Mouse (Mus musculus) CH12.LX (cell line): Measurements from ENCODE around the gene Ssh2. TPM values are rescaled to one million over a fixed set of nuclear protein-coding genes. Genes with fewer than 3 reads are reported as not detected.

Experiments
- DNase-seq: peaks from one replicate; pipeline ENCODE4 v3.0.0-alpha.2; 2013; ENCODE audit errors: extremely low read depth
- H3K27ac ChIP-seq: 2 replicates; pipeline ENCODE4 v1.5.1; 2012; ENCODE audit warnings: low read depth, mild to moderate bottlenecking, control low read depth, moderate library complexity; ENCODE audit not compliant: insufficient read depth
- H3K27me3 ChIP-seq: replicated peaks from 2 replicates; pipeline ENCODE3; 2012; ENCODE audit warnings: inconsistent platforms
- H3K36me3 ChIP-seq, 2 experiments: replicated peaks in 1 of 2; 2 replicates each; pipeline versions ENCODE3 to v1.6.1; 2012; ENCODE audit warnings: inconsistent platforms in 1 of 2, low read length in 1 of 2, mild to moderate bottlenecking in 1 of 2, mixed read lengths in 1 of 2, moderate library complexity in 1 of 2; ENCODE audit not compliant: control insufficient read depth in 1 of 2, insufficient read depth in 1 of 2
- H3K4me1 ChIP-seq, 2 experiments: 2 replicates each; pipeline ENCODE4 v1.6.1; 2012; ENCODE audit warnings: inconsistent platforms in 1 of 2, moderate library complexity in 1 of 2; ENCODE audit not compliant: insufficient read depth in 2 of 2, control insufficient read depth in 1 of 2
- H3K4me2 ChIP-seq: 2 replicates; pipeline ENCODE4 v1.6.1; 2012; ENCODE audit warnings: low read depth, mild to moderate bottlenecking, control low read depth; ENCODE audit not compliant: poor library complexity, insufficient read depth, severe bottlenecking
- H3K4me3 ChIP-seq, 3 experiments: fragments of 150-350 bp in 1 of 3; sonication (generic) in 1 of 3; replicated peaks in 1 of 3; 2 replicates each; pipeline versions ENCODE3 to v1.5.1; 2011 to 2012; ENCODE audit warnings: low read depth in 2 of 3, low read length in 2 of 3, mild to moderate bottlenecking in 2 of 3, moderate library complexity in 2 of 3, control low read depth in 1 of 3, improper control_type of control experiment in 1 of 3, inconsistent platforms in 1 of 3, mixed read lengths in 1 of 3; ENCODE audit not compliant: poor library complexity in 1 of 3
- H3K79me2 ChIP-seq: replicated peaks from 2 replicates; pipeline ENCODE4 v1.6.1; 2012; ENCODE audit warnings: mild to moderate bottlenecking, moderate library complexity; ENCODE audit not compliant: control insufficient read depth, poor library complexity, insufficient read depth, severe bottlenecking; ENCODE audit errors: extremely low read depth
- H3K9ac ChIP-seq: 2 replicates; pipeline ENCODE4 v1.6.1; 2012; ENCODE audit warnings: low read depth, mild to moderate bottlenecking, control low read depth, moderate library complexity; ENCODE audit not compliant: insufficient read depth
- H3K9me3 ChIP-seq: replicated peaks from 2 replicates; pipeline ENCODE3; 2012; ENCODE audit warnings: low read length, inconsistent platforms, mixed read lengths
- CHD1 ChIP-seq: IDR thresholded peaks from 2 replicates; pipeline ENCODE4 v1.6.1; 2012; ENCODE audit warnings: low read depth, low read length, improper control_type of control experiment, inconsistent platforms
- E2F4 ChIP-seq: IDR thresholded peaks from 2 replicates; pipeline ENCODE4 v1.6.1; 2011; ENCODE audit warnings: low read depth, low read length, improper control_type of control experiment; ENCODE audit not compliant: insufficient replicate concordance
- ELF1 ChIP-seq: IDR thresholded peaks from 2 replicates; pipeline ENCODE4 v1.6.1; 2014; ENCODE audit warnings: low read depth, mild to moderate bottlenecking, inconsistent platforms, low read length, improper control_type of control experiment
- HCFC1 ChIP-seq: IDR thresholded peaks from 2 replicates; pipeline ENCODE4 v1.6.1; 2012; ENCODE audit warnings: low read depth, mild to moderate bottlenecking, inconsistent platforms, low read length, improper control_type of control experiment
- IRF4 ChIP-seq: IDR thresholded peaks from 2 replicates; pipeline ENCODE4 v1.6.1; 2014; ENCODE audit warnings: low read depth, mild to moderate bottlenecking, inconsistent platforms, low read length, improper control_type of control experiment
- JUND ChIP-seq: conservative IDR thresholded peaks from 2 replicates; pipeline ENCODE4 v1.6.1; 2011; ENCODE audit warnings: low read depth, low read length, improper control_type of control experiment
- MAX ChIP-seq: IDR thresholded peaks from 2 replicates; pipeline ENCODE4 v1.6.1; 2011; ENCODE audit warnings: low read length, improper control_type of control experiment
- MAZ ChIP-seq: IDR thresholded peaks from 2 replicates; pipeline ENCODE4 v1.6.1; 2012; ENCODE audit warnings: low read depth, mild to moderate bottlenecking, inconsistent platforms, low read length, improper control_type of control experiment, moderate library complexity
- MEF2A ChIP-seq: IDR thresholded peaks from 2 replicates; pipeline ENCODE4 v1.6.1; 2014; ENCODE audit warnings: low read depth, mild to moderate bottlenecking, inconsistent platforms, low read length, improper control_type of control experiment, borderline replicate concordance
- MYC ChIP-seq: IDR thresholded peaks from 2 replicates; pipeline ENCODE4 v1.6.1; 2011; ENCODE audit warnings: low read depth, mild to moderate bottlenecking, improper control_type of control experiment, low read length
- POLR2AphosphoS2 ChIP-seq: IDR thresholded peaks from 2 replicates; pipeline ENCODE4 v1.6.1; 2011; ENCODE audit warnings: low read depth, low read length, improper control_type of control experiment
- RAD21 ChIP-seq: IDR thresholded peaks from 2 replicates; pipeline ENCODE4 v1.6.1; 2011; ENCODE audit warnings: low read depth, mild to moderate bottlenecking, low read length, improper control_type of control experiment, moderate library complexity
- SIN3A ChIP-seq: IDR thresholded peaks from 2 replicates; pipeline ENCODE4 v1.6.1; 2012; ENCODE audit warnings: low read length, improper control_type of control experiment, inconsistent platforms
- TBP ChIP-seq: conservative IDR thresholded peaks from 2 replicates; pipeline ENCODE4 v1.6.1; 2011; ENCODE audit warnings: low read depth, low read length, improper control_type of control experiment
- TCF12 ChIP-seq: IDR thresholded peaks from 2 replicates; pipeline ENCODE4 v1.6.1; 2014; ENCODE audit warnings: low read depth, mild to moderate bottlenecking, inconsistent platforms, low read length, improper control_type of control experiment
- USF1 ChIP-seq: IDR thresholded peaks from 2 replicates; pipeline ENCODE4 v1.6.1; 2014; ENCODE audit warnings: low read depth, mild to moderate bottlenecking, inconsistent platforms, low read length, improper control_type of control experiment
- ZC3H11A ChIP-seq: IDR thresholded peaks from 2 replicates; pipeline ENCODE4 v1.6.1; 2012; ENCODE audit warnings: low read depth, mild to moderate bottlenecking, inconsistent platforms, low read length, improper control_type of control experiment
- ZNF384 ChIP-seq: IDR thresholded peaks from 2 replicates; pipeline ENCODE4 v1.6.1; 2012; ENCODE audit warnings: low read depth, low read length, improper control_type of control experiment, inconsistent platforms
- dilution Hi-C: fragments of 300-500 bp; cut with MboI; formaldehyde crosslinking; loops from 2 replicates; pipeline ENCODE4 v1.14.3; 2020; ENCODE audit warnings: low sequenced_read_pairs; ENCODE audit not compliant: extremely low pct_unique_long_range_greater_than_20kb, extremely low pct_ligation_motif_present
- in situ Hi-C: fragments of 300-500 bp; cut with MboI; formaldehyde crosslinking; loops from 3 replicates; pipeline ENCODE4 v1.14.3; 2019; ENCODE audit warnings: low sequenced_read_pairs, low pct_ligation_motif_present, low pct_unique_long_range_greater_than_20kb, mixed read lengths
- polyA plus RNA-seq: library from polyadenylated mRNA; unstranded; fragments of >175 nt; gene quantifications from 2 replicates; pipeline ENCODE4 v1.2.1, GENCODE M21; 2012; ENCODE audit warnings: low read depth; ENCODE audit not compliant: insufficient read length
- total RNA-seq, 2 experiments: library from RNA; depleted of rRNA; stranded (reverse); fragments of 300-350 nt in 1 of 2; fragments of >200 nt in 1 of 2; gene quantifications; 2 replicates each; pipeline ENCODE4 v1.2.3; 2012 to 2014

Ssh2 gene
- total and polyA plus RNA-seq, 3 experiments: 5.9 to 14.6 (median 6.3) TPM

- peak; percentile 61; the same call in 1 of the 2 replicates for TF ChIP-seq SIN3A
These were observed at the start of gene Ssh2 (continued) for GRCm38 (mm10) chr11:77215951-77216760.

GRCm38 (mm10) chr11:77173731-77174130, 42.4 kb upstream of the Ssh2 start:
- dilution Hi-C loops: no loop called here
- peaks cover 0 to 9% of the 10 kb centered on the region in 2 experiments; a peak in 2 of 4 replicates for H3K4me1 ChIP-seq
- DNase-seq: no peak

GRCm38 (mm10) chr11:77174531-77174930, 41.6 kb upstream of the Ssh2 start:
- dilution Hi-C loops: no loop called here

More at GRCm38 (mm10) chr11:77173731-77174130, 42.4 kb upstream of the Ssh2 start:
- Histone ChIP-seq H3K27ac (no peak overlapping the region), H3K79me2 (no peaks in the 10 kb centered on the region), H3K9me3 (no peaks in the 10 kb centered on the region), H3K36me3 (no peaks in the 10 kb centered on the region), H3K4me2 (no peak overlapping the region), H3K9ac (no peak overlapping the region), H3K27me3 (no peaks in the 10 kb centered on the region), H3K4me3 (no peak overlapping the region)
- TF ChIP-seq CHD1 (no peak), TBP (no peak), MEF2A (no peak), SIN3A (no peak), TCF12 (no peak), RAD21 (no peak), E2F4 (no peak), ZNF384 (no peak), IRF4 (no peak)
- in situ Hi-C loops: no loop called here

More at GRCm38 (mm10) chr11:77174531-77174930, 41.6 kb upstream of the Ssh2 start:
- Histone ChIP-seq H3K4me1 (peaks cover 0 to 1% of the 10 kb centered on the region in 2 experiments; a peak in 1 of 4 replicates), H3K27ac (no peak overlapping the region), H3K9ac (no peak overlapping the region), H3K36me3 (no peaks in the 10 kb centered on the region), H3K4me2 (no peak overlapping the region), H3K4me3 (no peak overlapping the region), H3K9me3 (no peaks in the 10 kb centered on the region), H3K27me3 (no peaks in the 10 kb centered on the region), H3K79me2 (no peaks in the 10 kb centered on the region)
- TF ChIP-seq IRF4 (no peak), JUND (no peak), RAD21 (no peak), HCFC1 (no peak), TCF12 (no peak), MEF2A (no peak), MAZ (no peak), USF1 (no peak), POLR2AphosphoS2 (no peak), MYC (no peak), ZC3H11A (no peak), ELF1 (no peak), MAX (no peak)
- no peak for DNase-seq
- in situ Hi-C loops: no loop called here
